Mouse (Mus musculus): ENCODE measurements around the gene Pde7b.

DNA sequence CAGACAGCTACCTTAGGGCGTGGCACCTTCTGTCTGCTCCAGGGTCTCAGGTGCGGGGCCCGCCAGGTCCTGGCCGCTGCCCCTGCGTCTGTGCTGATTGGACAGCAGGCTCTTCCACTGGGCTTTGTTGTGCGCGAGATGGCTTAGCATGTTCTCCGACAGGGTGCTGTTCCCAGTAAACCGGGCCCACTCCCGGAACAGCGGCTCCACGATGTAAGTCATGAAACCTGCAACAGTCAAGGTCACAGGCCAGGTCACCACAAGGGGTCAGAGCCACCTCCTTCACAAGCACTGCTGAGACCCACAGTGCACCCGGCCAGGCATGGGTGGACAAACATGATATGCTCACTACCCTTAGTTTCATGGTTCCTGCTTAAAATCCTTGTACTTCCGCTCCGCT lies 324.5 kb downstream of the Pde7b start:
- TF ChIP-seq CTCF (IDR thresholded peaks at IDR 0.05; ENCODE audit: insufficient read depth, low read length): no peak
- TF ChIP-seq POLR2A (IDR thresholded peaks at IDR 0.05; ENCODE audit: borderline replicate concordance, extremely low read depth, low read depth, low read length): no peak

All from lung, adult 2 months (tissue).